Mouse (Mus musculus) liver, embryonic 14.5 days (tissue): ENCODE results near the gene Itgb1bp1. TPM values are rescaled to one million over a fixed set of nuclear protein-coding genes. Genes with fewer than 3 reads are reported as not detected.
A peak's percentile ranks its signal among the peaks of the same experiment; 100 is the strongest.

Experiments
- ATAC-seq: fragments of 200-750 bp; cut with Nextera tagmentation; 2 replicates; pipeline ENCODE4 v1.8.0; 2017; ENCODE audit warnings: moderate number of reproducible peaks, mild to moderate bottlenecking, moderate library complexity; ENCODE audit not compliant: insufficient read depth
- DNase-seq, 3 experiments: peaks; one replicate each; pipeline ENCODE4 v3.0.0-alpha.2; 2012 to 2013; ENCODE audit warnings: low read depth in 3 of 3, low spot score in 3 of 3
- H3K27ac ChIP-seq: fragments of 300-500 bp; sonication (generic); 2 replicates; pipeline ENCODE4 v1.5.1; 2014; ENCODE audit warnings: moderate library complexity, mild to moderate bottlenecking, control low read depth, inconsistent platforms
- H3K27me3 ChIP-seq: fragments of 300-500 bp; sonication (generic); 2 replicates; pipeline ENCODE4 v1.6.1; 2014; ENCODE audit warnings: mild to moderate bottlenecking, low read length, moderate library complexity; ENCODE audit not compliant: control insufficient read depth, insufficient read depth
- H3K36me3 ChIP-seq: fragments of 300-500 bp; sonication (generic); replicated peaks from 2 replicates; pipeline ENCODE4 v1.6.1; 2014; ENCODE audit warnings: low read depth; ENCODE audit not compliant: control insufficient read depth, insufficient read depth
- H3K4me1 ChIP-seq, 2 experiments: fragments of 200-500 bp in 1 of 2; fragments of 300-500 bp in 1 of 2; sonication (generic) in 1 of 2; replicated peaks; 2 replicates each; pipeline ENCODE4 v1.6.1; 2012 to 2014; ENCODE audit warnings: antibody characterized with exemption in 1 of 2, inconsistent platforms in 1 of 2, low read length in 1 of 2; ENCODE audit not compliant: control insufficient read depth in 2 of 2, insufficient read depth in 2 of 2
- H3K4me2 ChIP-seq: fragments of 300-500 bp; sonication (generic); 2 replicates; pipeline ENCODE4 v1.6.1; 2014; ENCODE audit warnings: low read depth, mild to moderate bottlenecking, control low read depth, moderate library complexity
- H3K4me3 ChIP-seq, 2 experiments: fragments of 200-500 bp in 1 of 2; fragments of 300-500 bp in 1 of 2; sonication (generic) in 1 of 2; 2 replicates each; pipeline ENCODE4 v1.5.1; 2012 to 2014; ENCODE audit warnings: low read depth in 2 of 2, low read length in 2 of 2, mild to moderate bottlenecking in 2 of 2, control low read depth in 1 of 2, inconsistent platforms in 1 of 2, moderate library complexity in 1 of 2; ENCODE audit not compliant: insufficient read depth in 1 of 2
- H3K9ac ChIP-seq: fragments of 300-500 bp; sonication (generic); replicated peaks from 2 replicates; pipeline ENCODE4 v1.6.1; 2014; ENCODE audit warnings: mild to moderate bottlenecking, control low read depth, moderate library complexity
- H3K9me3 ChIP-seq: fragments of 300-500 bp; sonication (generic); 2 replicates; pipeline ENCODE4 v1.6.1; 2016; ENCODE audit warnings: low read length, mixed read lengths; ENCODE audit not compliant: control insufficient read depth
- CTCF ChIP-seq: IDR thresholded peaks from 2 replicates; pipeline ENCODE4 v1.5.1; 2016; ENCODE audit warnings: antibody characterized with exemption, low read depth, control low read depth
- EP300 ChIP-seq: IDR thresholded peaks from 2 replicates; pipeline ENCODE4 v1.6.1; 2016; ENCODE audit warnings: antibody characterized with exemption, low read depth
- WGBS: fragments of 180-500 bp; shearing (Covaris S2); extraction: QIAGEN DNeasy Blood & Tissue Kit; methylation state at CpG from one replicate; pipeline ENCODE4 v1.1.7; 2014; ENCODE audit not compliant: insufficient replicate concordance; 5-methylcytosine and 5-hydroxymethylcytosine counted together
- polyA plus RNA-seq, 2 experiments: library from polyadenylated mRNA; depleted of rRNA in 1 of 2; stranded (reverse) in 1 of 2; unstranded in 1 of 2; fragments of >200 nt; fragmentation: Nextera tagmentation in 1 of 2; extraction: Ambion mirVana in 1 of 2; gene quantifications; 2 replicates each; pipeline versions ENCODE4 v1.2.1 to v1.2.3; 2012 to 2014

The Itgb1bp1 gene
- polyA plus RNA-seq, 2 experiments: 10.8 to 22.6 TPM

DNA sequence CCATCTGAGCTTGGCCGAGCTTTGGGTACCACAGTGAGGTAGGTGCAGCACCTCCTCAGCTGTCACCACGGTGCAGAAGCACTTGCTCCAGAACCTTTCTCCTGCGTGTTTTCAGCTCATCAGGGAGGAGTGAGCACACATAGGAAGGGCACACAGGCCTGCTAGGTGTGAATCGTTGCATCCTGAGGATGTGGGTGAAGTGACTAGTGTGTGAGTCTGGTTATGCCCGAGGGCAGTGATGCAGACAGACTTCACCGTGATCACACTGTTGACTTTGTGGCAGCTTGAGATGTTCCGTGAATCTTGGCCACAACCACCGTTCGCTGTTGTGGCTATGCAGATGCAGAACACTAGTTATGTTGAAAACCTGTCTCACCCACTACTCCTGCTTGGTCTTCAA, 59.8 kb downstream of the Itgb1bp1 start:
- peaks cover 24 to 43% of the 10 kb centered on the region in 2 experiments for H3K4me1 ChIP-seq
- H3K4me2 ChIP-seq: no peak overlapping the region
- no peaks in the 10 kb centered on the region for H3K27me3 ChIP-seq
- H3K27ac ChIP-seq: no peak overlapping the region
- no peak overlapping the region for H3K9ac ChIP-seq
- no peak overlapping the region for H3K4me3 ChIP-seq
- no peak for TF ChIP-seq EP300
- no peak for TF ChIP-seq CTCF
- H3K9me3 ChIP-seq: no peaks in the 10 kb centered on the region
- DNase-seq: no peak
- H3K36me3 ChIP-seq: no peaks in the 10 kb centered on the region
- ATAC-seq: no peak
- WGBS: 61% methylated on average over 9 of the region's 9 CpGs

DNA sequence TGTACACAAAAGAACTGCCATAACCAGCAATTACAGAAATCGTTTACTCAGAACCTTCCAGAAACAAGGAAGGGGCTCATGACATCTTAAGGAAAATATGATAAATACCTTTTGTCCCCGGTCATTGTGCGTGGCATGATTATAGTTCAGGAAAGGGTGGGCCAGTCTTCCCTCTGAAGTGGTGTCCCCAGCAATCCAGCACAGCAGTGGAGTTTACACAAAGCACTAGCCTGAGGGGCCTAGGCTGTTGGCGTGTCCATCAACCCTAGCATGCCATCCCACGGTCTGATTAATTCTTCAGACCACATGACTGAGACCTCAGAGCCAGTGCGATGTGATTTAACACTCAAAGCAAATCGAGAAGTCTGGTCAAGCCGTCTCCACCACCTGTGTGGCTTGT, 60.7 kb downstream of the Itgb1bp1 start:
- 64% methylated on average over 8 of the region's 8 CpGs for WGBS
- DNase-seq: no peak
- TF ChIP-seq CTCF (no peak), EP300 (no peak)

DNA sequence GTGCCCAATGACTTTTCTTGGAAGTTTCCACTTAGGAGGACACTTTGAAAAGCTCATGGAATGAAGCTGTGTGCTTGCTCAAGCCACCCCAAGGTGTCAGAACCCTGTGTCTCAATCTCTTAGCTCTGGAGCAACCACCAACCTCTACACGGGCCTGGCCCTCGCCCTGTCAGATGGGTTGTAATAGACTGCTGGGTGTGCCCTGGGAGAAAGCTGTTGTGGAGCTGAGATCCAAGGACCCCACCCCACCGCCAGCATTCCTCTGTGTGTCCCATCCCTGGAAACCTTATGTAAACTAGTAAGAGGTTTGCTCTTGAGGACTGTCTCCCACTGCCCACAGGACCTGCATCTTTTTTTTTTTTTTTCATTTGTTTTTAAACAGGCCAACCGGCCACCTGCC, 62.2 kb downstream of the Itgb1bp1 start:
- Histone ChIP-seq H3K4me3 (no peak overlapping the region), H3K36me3 (no peaks in the 10 kb centered on the region), H3K9me3 (no peaks in the 10 kb centered on the region), H3K27ac (no peak overlapping the region), H3K4me2 (no peak overlapping the region), H3K9ac (no peak overlapping the region), H3K27me3 (no peaks in the 10 kb centered on the region), H3K4me1 (peaks cover 17 to 34% of the 10 kb centered on the region in 2 experiments)
- WGBS: 60% methylated on average over 4 of the region's 4 CpGs
- DNase-seq (no peak), ATAC-seq (no peak)
- TF ChIP-seq CTCF: no peak
- TF ChIP-seq EP300: no peak

More for the DNA sequence above, 60.7 kb downstream of the Itgb1bp1 start:
- no peak overlapping the region for H3K4me2 ChIP-seq
- H3K27ac ChIP-seq: no peak overlapping the region
- no peak overlapping the region for H3K9ac ChIP-seq
- H3K27me3 ChIP-seq: no peaks in the 10 kb centered on the region
- no peaks in the 10 kb centered on the region for H3K9me3 ChIP-seq
- no peaks in the 10 kb centered on the region for H3K36me3 ChIP-seq
- ATAC-seq: no peak
- H3K4me3 ChIP-seq: no peak overlapping the region
- H3K4me1 ChIP-seq: peaks cover 24 to 43% of the 10 kb centered on the region in 2 experiments

DNA sequence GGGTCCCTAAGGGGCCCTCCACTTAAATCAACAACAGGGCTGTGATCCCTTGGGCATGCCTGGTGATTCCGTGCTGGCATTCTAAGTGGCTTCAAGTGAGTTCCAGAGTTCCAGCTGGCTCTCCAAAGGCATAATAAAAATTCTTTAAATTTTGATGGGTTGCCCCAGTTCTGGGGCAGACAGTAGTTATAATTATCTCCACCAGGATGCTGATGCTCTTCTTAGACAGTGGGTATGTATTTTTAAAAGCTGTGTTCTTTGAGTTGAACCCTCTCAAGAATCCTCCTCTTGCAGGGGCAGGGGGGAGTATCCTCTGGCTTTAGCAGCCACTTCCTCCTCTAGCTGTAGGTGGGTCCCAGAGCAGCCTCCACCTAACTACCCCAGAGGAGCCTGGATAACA, 65.5 kb downstream of the Itgb1bp1 start:
- WGBS: 76% methylated on average over 1 of the region's 1 CpGs

DNA sequence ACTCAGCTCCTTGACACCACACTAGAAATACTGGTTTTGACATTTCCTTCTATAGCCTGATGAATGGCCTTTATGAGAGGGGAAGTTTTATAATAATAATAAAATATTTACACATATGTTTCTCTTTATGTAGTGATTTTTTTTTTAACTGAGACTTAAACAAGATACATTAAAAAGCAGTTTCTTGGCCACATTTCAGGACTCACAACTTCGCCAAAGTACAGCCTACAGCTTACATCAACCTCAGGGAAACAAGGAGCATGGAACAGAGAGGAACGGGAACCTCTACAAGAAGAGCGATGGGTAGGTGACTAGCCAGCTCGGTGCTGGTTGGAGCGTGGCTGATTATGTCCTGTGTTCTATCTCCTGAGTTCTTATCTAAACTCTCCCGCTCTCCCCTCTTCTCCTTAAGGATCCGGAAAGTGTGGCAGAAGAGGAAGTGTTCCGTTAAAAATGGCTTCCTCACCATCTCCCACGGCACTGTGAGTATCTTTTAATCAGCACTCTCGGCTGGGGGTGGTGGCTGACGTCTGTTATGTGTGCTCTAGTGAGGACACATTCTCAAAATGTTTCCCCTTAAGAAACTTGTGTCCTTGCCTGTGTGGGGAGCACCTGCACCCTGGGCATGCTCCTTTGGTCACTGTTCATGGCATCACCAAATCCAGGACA, 68.2 kb downstream of the Itgb1bp1 start:
- Histone ChIP-seq H3K4me3 (no peak overlapping the region), H3K4me2 (peak overlapping the region; percentile 18; the same call in 1 of the 2 replicates), H3K9ac (no peak overlapping the region), H3K27ac (no peak overlapping the region), H3K36me3 (no peaks in the 10 kb centered on the region), H3K27me3 (no peaks in the 10 kb centered on the region), H3K9me3 (no peaks in the 10 kb centered on the region), H3K4me1 (peaks cover 0 to 17% of the 10 kb centered on the region in 2 experiments; a peak in 2 of 4 replicates)
- 27% methylated on average over 11 of the region's 11 CpGs for WGBS
- no peak for ATAC-seq
- TF ChIP-seq CTCF (no peak), EP300 (no peak)
- DNase-seq: no peak

More for the DNA sequence above, 65.5 kb downstream of the Itgb1bp1 start:
- Histone ChIP-seq H3K27me3 (no peaks in the 10 kb centered on the region), H3K4me2 (no peak overlapping the region), H3K9me3 (no peaks in the 10 kb centered on the region), H3K9ac (no peak overlapping the region), H3K27ac (no peak overlapping the region), H3K4me1 (peaks cover 0 to 21% of the 10 kb centered on the region in 2 experiments; a peak in 2 of 4 replicates), H3K36me3 (no peaks in the 10 kb centered on the region), H3K4me3 (no peak overlapping the region)
- no peak for DNase-seq
- TF ChIP-seq CTCF: no peak
- TF ChIP-seq EP300: no peak
- no peak for ATAC-seq
